Mouse (Mus musculus) forebrain, embryonic 14.5 days (tissue): Measurements from ENCODE around the gene Parp11. TPM values are rescaled to one million over a fixed set of nuclear protein-coding genes. Genes with fewer than 3 reads are reported as not detected.

Source experiments
- ATAC-seq: fragments of 200-750 bp; cut with Nextera tagmentation; 2 replicates; pipeline ENCODE4 v1.8.0; 2017; ENCODE audit warnings: mild to moderate bottlenecking, moderate library complexity
- DNase-seq: peaks from one replicate; pipeline ENCODE4 v3.0.0-alpha.2; 2015; ENCODE audit warnings: low spot score
- H3K27ac ChIP-seq: fragments of 300-500 bp; sonication (generic); 2 replicates; pipeline ENCODE4 v1.5.1; 2014; ENCODE audit warnings: low read depth, mild to moderate bottlenecking, control low read depth, low read length, moderate library complexity
- H3K27me3 ChIP-seq: fragments of 300-500 bp; sonication (generic); replicated peaks from 2 replicates; pipeline ENCODE4 v1.6.1; 2014; ENCODE audit warnings: low read length, control low read depth, mixed read lengths; ENCODE audit not compliant: control insufficient read depth, insufficient read depth
- H3K36me3 ChIP-seq: fragments of 300-500 bp; sonication (generic); 2 replicates; pipeline ENCODE4 v1.6.1; 2014; ENCODE audit warnings: low read length, control low read depth; ENCODE audit not compliant: control insufficient read depth, insufficient read depth
- H3K4me1 ChIP-seq: fragments of 300-500 bp; sonication (generic); 2 replicates; pipeline ENCODE4 v1.6.1; 2014; ENCODE audit warnings: antibody characterized with exemption, low read length, control low read depth; ENCODE audit not compliant: control insufficient read depth, insufficient read depth
- H3K4me2 ChIP-seq: fragments of 300-500 bp; sonication (generic); 2 replicates; pipeline ENCODE4 v1.6.1; 2014; ENCODE audit warnings: mild to moderate bottlenecking, control low read depth, low read length
- H3K4me3 ChIP-seq: fragments of 300-500 bp; sonication (generic); 2 replicates; pipeline ENCODE4 v1.5.1; 2014; ENCODE audit warnings: low read depth, low read length, control low read depth
- H3K9ac ChIP-seq: fragments of 300-500 bp; sonication (generic); 2 replicates; pipeline ENCODE4 v1.6.1; 2014; ENCODE audit warnings: mild to moderate bottlenecking, low read length, control low read depth, moderate library complexity
- H3K9me3 ChIP-seq: fragments of 300-500 bp; sonication (generic); replicated peaks from 2 replicates; pipeline ENCODE4 v1.6.1; 2016; ENCODE audit warnings: low read length, control low read depth, mixed read lengths; ENCODE audit not compliant: control insufficient read depth
- WGBS: fragments of 180-500 bp; shearing (Covaris S2); extraction: QIAGEN DNeasy Blood & Tissue Kit; methylation state at CpG from one replicate; pipeline ENCODE4 v1.1.7; 2014; 5-methylcytosine and 5-hydroxymethylcytosine counted together
- polyA plus RNA-seq: library from polyadenylated mRNA; unstranded; fragments of >200 nt; fragmentation: Nextera tagmentation; extraction: Ambion mirVana; gene quantifications from 2 replicates; pipeline ENCODE4 v1.2.1, GENCODE M21; 2014

Parp11 gene
- polyA plus RNA-seq, 1 experiment from 2014 or later = 83.3 TPM

DNA sequence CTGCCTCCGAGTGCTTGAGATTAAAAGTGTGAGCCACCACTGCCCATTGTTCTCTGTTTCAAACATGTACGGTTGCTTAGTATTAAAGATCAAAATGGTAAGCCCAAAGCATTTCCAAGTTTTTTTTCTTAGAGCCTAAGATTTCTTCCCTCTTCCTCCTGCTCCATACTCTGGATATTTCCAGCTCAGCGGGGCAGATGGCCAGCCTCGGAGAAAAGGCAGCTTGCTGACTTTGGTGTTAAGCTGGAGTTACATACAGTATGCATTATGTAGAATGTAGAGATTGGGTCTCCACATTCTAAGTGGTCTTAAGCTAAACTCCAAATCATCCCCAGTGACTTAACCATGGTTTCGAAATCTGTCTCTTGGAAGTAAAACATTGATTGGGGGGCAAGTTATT lies 21.5 kb upstream of the Parp11 start:
- Histone ChIP-seq H3K27ac (no peak overlapping the region), H3K27me3 (no peaks in the 10 kb centered on the region), H3K9me3 (no peaks in the 10 kb centered on the region), H3K4me3 (no peak overlapping the region), H3K9ac (no peak overlapping the region), H3K4me1 (no peaks in the 10 kb centered on the region), H3K4me2 (no peak overlapping the region), H3K36me3 (no peaks in the 10 kb centered on the region)
- no peak for DNase-seq
- ATAC-seq = no peak
- WGBS = 62% methylated on average over 5 of the region's 5 CpGs

GRCm38 (mm10) chr6:127430716-127431115 lies 15.9 kb upstream of the Parp11 start:
- no peak overlapping the region for H3K27ac ChIP-seq
- no peaks in the 10 kb centered on the region for H3K9me3 ChIP-seq
- no peaks in the 10 kb centered on the region for H3K27me3 ChIP-seq
- H3K4me3 ChIP-seq = no peak overlapping the region
- no peaks in the 10 kb centered on the region for H3K4me1 ChIP-seq
- ATAC-seq = no peak
- WGBS = 81% methylated on average over 7 of the region's 7 CpGs
- DNase-seq = no peak
- no peak overlapping the region for H3K4me2 ChIP-seq
- no peaks in the 10 kb centered on the region for H3K36me3 ChIP-seq
- H3K9ac ChIP-seq = no peak overlapping the region

DNA sequence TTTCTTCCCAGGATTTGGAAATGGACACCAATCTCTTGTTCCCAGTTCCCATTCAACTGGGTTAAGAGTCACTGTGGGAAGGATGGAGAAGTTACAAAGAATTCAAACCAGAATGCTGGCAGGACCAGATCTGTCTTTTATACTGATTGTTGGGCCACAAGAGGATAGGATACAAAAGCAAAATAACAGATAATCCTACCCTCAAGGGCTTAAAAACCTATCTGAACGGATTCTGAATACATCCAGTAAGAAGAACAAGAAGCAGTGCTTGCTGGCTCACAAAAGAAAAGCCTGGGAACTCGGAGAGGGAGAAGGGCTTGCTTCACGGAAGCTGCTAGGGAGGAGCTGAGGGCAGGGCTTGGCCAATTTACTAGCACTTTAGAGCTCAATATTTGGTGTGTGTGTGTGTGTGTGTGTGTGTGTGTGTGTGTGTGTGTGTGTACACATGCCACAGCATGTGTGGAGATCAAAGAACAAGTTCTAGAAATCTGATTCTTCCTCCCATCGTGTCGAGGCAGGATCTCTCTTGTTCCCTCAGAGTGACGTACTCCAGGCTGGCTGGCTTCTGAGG lies 15.4 kb upstream of the Parp11 start:
- Histone ChIP-seq H3K27ac (no peak overlapping the region), H3K4me2 (no peak overlapping the region), H3K27me3 (no peaks in the 10 kb centered on the region), H3K4me1 (no peaks in the 10 kb centered on the region), H3K36me3 (no peaks in the 10 kb centered on the region), H3K9ac (no peak overlapping the region), H3K9me3 (no peaks in the 10 kb centered on the region), H3K4me3 (no peak overlapping the region)
- DNase-seq (no peak), ATAC-seq (no peak)
- whole genome bisulfite sequencing = 41% methylated on average over 6 of the region's 6 CpGs

DNA sequence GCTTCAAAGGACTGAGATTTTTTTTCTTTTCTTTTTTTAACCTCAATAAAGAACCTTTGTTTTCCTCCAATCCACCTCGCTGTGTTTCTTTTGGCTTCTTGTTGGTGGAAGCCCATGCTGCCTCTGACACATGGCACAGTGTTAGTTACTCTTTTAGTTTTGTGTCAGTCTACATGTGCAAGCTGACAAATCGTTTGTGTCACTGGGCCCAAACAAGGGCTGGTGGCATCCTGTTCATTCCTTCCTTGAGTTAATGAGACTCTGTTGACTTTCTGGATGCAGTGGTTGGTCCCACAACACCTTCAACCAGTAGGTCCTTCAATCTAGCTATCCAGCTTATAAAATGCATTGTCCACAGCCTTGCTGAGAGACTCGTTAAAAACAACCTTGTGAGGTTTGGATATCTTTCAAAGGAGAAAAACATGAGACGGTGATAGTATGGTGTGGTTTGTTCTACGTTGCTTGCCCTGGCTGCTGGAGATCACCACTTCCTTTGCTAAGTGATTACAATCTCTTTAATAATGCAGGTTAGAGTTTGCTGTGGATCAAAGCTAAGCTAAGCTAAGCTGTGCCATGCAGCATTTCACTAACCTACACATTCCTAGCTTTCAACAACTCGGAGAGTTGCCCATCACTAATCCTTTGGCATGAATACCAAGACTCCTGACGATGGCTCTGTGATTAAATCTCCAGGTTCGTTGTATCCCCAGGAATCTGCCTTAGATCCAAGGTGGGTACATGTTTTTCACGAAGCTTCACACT lies 12.6 kb upstream of the Parp11 start:
- DNase-seq (no peak), ATAC-seq (no peak)
- no peaks in the 10 kb centered on the region for H3K4me1 ChIP-seq
- H3K9ac ChIP-seq = no peak overlapping the region
- no peaks in the 10 kb centered on the region for H3K9me3 ChIP-seq
- no peak overlapping the region for H3K4me2 ChIP-seq
- H3K27me3 ChIP-seq = no peaks in the 10 kb centered on the region
- no peaks in the 10 kb centered on the region for H3K36me3 ChIP-seq
- H3K27ac ChIP-seq = no peak overlapping the region
- 65% methylated on average over 9 of the region's 9 CpGs for WGBS
- H3K4me3 ChIP-seq = no peak overlapping the region

- Histone ChIP-seq H3K4me3 (no peak overlapping the region), H3K27me3 (no peaks in the 10 kb centered on the region), H3K4me1 (peaks cover 5% of the 10 kb centered on the region), H3K27ac (no peak overlapping the region), H3K9ac (no peak overlapping the region), H3K36me3 (no peaks in the 10 kb centered on the region), H3K9me3 (no peaks in the 10 kb centered on the region), H3K4me2 (no peak overlapping the region)
- 79% methylated on average over 4 of the region's 4 CpGs for WGBS
- no peak for DNase-seq
- ATAC-seq = no peak
Observed at GRCm38 (mm10) chr6:127434648-127434984, 12.0 kb upstream of the Parp11 start.

DNA sequence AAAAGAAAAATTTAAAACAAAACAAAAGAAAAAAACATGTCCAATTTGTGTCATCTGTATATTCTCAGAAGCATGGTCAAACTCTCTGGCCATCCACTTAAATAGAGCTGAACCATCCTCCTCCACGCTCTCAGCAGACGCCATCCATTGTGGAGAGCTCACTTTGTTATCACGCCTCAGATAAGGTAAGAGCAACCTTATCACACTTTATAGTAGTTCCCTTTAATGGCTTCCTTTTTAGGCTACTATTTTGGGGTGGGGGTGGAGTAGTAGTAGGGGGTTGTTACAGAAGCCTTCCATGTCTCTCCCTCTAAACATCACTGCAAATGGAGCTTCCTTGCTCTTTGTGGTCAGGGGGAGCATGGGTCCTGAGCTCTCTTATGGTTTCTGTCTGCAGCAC lies 7.6 kb upstream of the Parp11 start:
- Histone ChIP-seq H3K27me3 (no peaks in the 10 kb centered on the region), H3K9ac (no peak overlapping the region), H3K4me2 (no peak overlapping the region), H3K4me1 (peaks cover 30% of the 10 kb centered on the region), H3K27ac (no peak overlapping the region; the same call in 1 of the 2 replicates), H3K4me3 (no peak overlapping the region), H3K9me3 (no peaks in the 10 kb centered on the region), H3K36me3 (no peaks in the 10 kb centered on the region)
- no peak for ATAC-seq
- 95% methylated on average over 3 of the region's 3 CpGs for WGBS
- DNase-seq = no peak

DNA sequence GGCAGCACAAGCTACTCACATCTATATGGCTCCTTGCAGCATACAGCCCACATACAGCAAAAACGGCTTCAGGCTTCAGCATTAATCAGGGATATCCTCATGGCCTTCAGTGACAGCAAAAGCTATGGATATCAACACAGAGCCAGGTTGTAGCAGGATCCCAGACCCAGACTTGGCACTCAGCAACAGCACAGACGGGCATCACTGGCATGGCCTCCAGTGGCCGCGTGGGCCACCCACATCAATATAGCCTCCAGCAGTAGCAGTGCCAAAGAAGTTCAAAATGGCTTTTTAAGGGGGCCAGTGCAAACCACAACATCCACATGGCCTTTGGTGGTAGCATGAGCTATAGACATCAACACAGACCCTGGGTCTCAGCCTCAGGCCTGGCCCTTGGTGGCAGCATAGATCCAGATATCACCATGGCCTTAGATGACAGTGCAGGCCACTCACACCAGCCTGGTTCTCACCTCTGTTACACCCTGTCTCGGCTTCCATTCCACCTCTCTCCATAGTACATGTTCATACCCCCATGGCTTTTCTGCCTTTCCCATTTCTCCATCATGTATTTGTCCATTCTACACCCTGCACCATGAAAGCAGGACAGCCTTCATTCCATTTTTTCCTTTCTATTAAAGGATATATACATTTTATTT lies 7.0 kb upstream of the Parp11 start:
- Histone ChIP-seq H3K27ac (peak overlapping the region; percentile 68), H3K36me3 (no peaks in the 10 kb centered on the region), H3K4me2 (no peak overlapping the region), H3K9ac (no peak overlapping the region), H3K4me3 (no peak overlapping the region), H3K4me1 (peaks cover 34% of the 10 kb centered on the region), H3K9me3 (no peaks in the 10 kb centered on the region), H3K27me3 (no peaks in the 10 kb centered on the region)
- DNase-seq (peak; percentile 40), ATAC-seq (peak; percentile 14; the same call in 1 of the 2 replicates)
- WGBS = 71% methylated on average over 5 of the region's 5 CpGs

- peak; percentile 93 for DNase-seq
Observed at GRCm38 (mm10) chr6:127440416-127441104, 6.1 kb upstream of the Parp11 start.

More at GRCm38 (mm10) chr6:127440416-127441104, 6.1 kb upstream of the Parp11 start:
- no peaks in the 10 kb centered on the region for H3K27me3 ChIP-seq
- H3K4me2 ChIP-seq = peak overlapping the region; percentile 46
- peaks cover 40% of the 10 kb centered on the region for H3K4me1 ChIP-seq
- H3K9ac ChIP-seq = peak overlapping the region; percentile 14; the same call in 1 of the 2 replicates
- H3K36me3 ChIP-seq = no peaks in the 10 kb centered on the region
- no peaks in the 10 kb centered on the region for H3K9me3 ChIP-seq
- peak overlapping the region; percentile 68 for H3K27ac ChIP-seq
- H3K4me3 ChIP-seq = no peak overlapping the region
- WGBS = 21% methylated on average over 14 of the region's 14 CpGs
- ATAC-seq = peak; percentile 84
